21 mouse cellular contexts compared by ENCODE assay signal in the genomic region with DNA sequence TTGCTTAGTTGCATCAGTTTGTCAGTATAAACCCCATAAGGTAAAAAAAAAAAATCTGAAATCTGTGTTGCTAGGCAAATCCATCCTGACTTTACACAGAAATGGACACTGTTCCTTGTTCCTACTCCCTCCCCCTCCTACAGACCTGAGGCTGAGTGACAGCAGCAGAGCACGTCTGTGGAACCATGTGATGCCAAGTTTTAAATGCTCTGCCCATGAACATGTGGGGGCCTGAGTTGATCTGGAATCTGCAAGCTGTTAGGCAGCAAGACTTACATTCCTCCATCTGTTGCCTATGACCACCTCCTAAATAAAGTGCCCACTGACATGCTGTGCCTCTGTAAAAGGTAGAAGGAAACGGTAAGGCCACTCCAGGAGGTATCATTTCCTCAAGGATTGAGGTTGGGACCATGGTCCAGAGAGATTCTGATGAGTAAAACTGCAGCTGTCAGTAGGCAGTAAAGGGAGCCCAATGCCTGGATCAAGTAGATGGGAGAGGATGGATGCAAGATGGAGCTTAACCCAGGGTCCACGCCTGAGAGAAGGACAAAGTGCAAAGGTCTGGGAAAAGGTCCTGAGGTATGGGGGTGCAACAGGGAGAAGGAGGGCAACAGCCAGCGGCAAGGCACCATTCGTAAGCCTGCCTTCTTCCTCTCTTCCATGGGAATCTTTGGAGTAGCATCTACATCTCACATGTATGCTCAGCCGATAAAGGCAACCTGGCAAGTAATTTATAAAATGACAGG.
"Had no signal": no experiment of that assay in that cellular context is flagged by ENCODE, and none has a peak within 500 bp of the region (broad histone marks: within the 10 kb centered on the region; RNA-seq: fewer than 3 reads in every experiment).

No protein-coding gene starts in this region.

- ATAC-seq: liver, embryonic 12.5 days; midbrain, embryonic 13.5 days; midbrain, embryonic 16.5 days had no signal

- H3K27me3 ChIP-seq: liver, embryonic 15.5 days; lung, embryonic 15.5 days; megakaryocyte, embryonic 14.5 days; midbrain, embryonic 13.5 days; neural tube, embryonic 13.5 days had no signal

- H3K4me1 ChIP-seq: liver, embryonic 12.5 days; liver, embryonic 15.5 days; lung, embryonic 15.5 days; megakaryocyte, embryonic 14.5 days; midbrain, embryonic 10.5 days; midbrain, embryonic 13.5 days; neural tube, embryonic 13.5 days had no signal

- H3K4me2 ChIP-seq: liver, embryonic 12.5 days; liver, embryonic 15.5 days; lung, embryonic 15.5 days; midbrain, embryonic 13.5 days; neural tube, embryonic 13.5 days had no signal

- H3K9me3 ChIP-seq: liver, embryonic 12.5 days; liver, embryonic 15.5 days; lung, embryonic 15.5 days; megakaryocyte, embryonic 14.5 days; midbrain, embryonic 10.5 days; midbrain, embryonic 13.5 days; neural tube, embryonic 13.5 days had no signal

- H3K9ac ChIP-seq: liver, embryonic 12.5 days; liver, embryonic 15.5 days; lung, embryonic 15.5 days; midbrain, embryonic 13.5 days; neural tube, embryonic 13.5 days had no signal

- H3K27ac ChIP-seq: kidney, postnatal 0 days; left cerebral cortex, adult 2 months; liver, embryonic 12.5 days; liver, embryonic 15.5 days; lung, embryonic 15.5 days; midbrain, embryonic 10.5 days; midbrain, embryonic 13.5 days; neural tube, embryonic 13.5 days had no signal

- H3K4me3 ChIP-seq: left cerebral cortex, adult 2 months; liver, embryonic 12.5 days; liver, embryonic 15.5 days; lung, embryonic 15.5 days; megakaryocyte, embryonic 14.5 days; midbrain, embryonic 10.5 days; midbrain, embryonic 13.5 days; myocyte; neural tube, embryonic 13.5 days had no signal

- DNase-seq: kidney, postnatal 36 days; layer of hippocampus, postnatal 36 days; liver; lung, adult 18-20 months; lung, postnatal 10 days; lung, postnatal 36 days; retina, postnatal 1 day; right cerebral cortex, postnatal 25 days; thymus, adult 18-20 months; thymus, postnatal 36 days had no signal

- H3K36me3 ChIP-seq: liver, embryonic 12.5 days; liver, embryonic 15.5 days; lung, embryonic 15.5 days; midbrain, embryonic 10.5 days; midbrain, embryonic 13.5 days; neural tube, embryonic 13.5 days had no signal
